Mouse (Mus musculus) liver, embryonic 14.5 days (tissue): ENCODE measurements around the gene Arsb. TPM values are rescaled to one million over a fixed set of nuclear protein-coding genes. Genes with fewer than 3 reads are reported as not detected.

ENCODE experiments used
- ATAC-seq: fragments of 200-750 bp; cut with Nextera tagmentation; 2 replicates; pipeline ENCODE4 v1.8.0; 2017; ENCODE audit warnings: moderate number of reproducible peaks, mild to moderate bottlenecking, moderate library complexity; ENCODE audit not compliant: insufficient read depth
- DNase-seq, 3 experiments: peaks; one replicate each; pipeline ENCODE4 v3.0.0-alpha.2; 2012 to 2013; ENCODE audit warnings: low read depth in 3 of 3, low spot score in 3 of 3
- H3K27ac ChIP-seq: fragments of 300-500 bp; sonication (generic); 2 replicates; pipeline ENCODE4 v1.5.1; 2014; ENCODE audit warnings: moderate library complexity, mild to moderate bottlenecking, control low read depth, inconsistent platforms
- H3K27me3 ChIP-seq: fragments of 300-500 bp; sonication (generic); 2 replicates; pipeline ENCODE4 v1.6.1; 2014; ENCODE audit warnings: mild to moderate bottlenecking, low read length, moderate library complexity; ENCODE audit not compliant: control insufficient read depth, insufficient read depth
- H3K36me3 ChIP-seq: fragments of 300-500 bp; sonication (generic); replicated peaks from 2 replicates; pipeline ENCODE4 v1.6.1; 2014; ENCODE audit warnings: low read depth; ENCODE audit not compliant: control insufficient read depth, insufficient read depth
- H3K4me1 ChIP-seq, 2 experiments: fragments of 200-500 bp in 1 of 2; fragments of 300-500 bp in 1 of 2; sonication (generic) in 1 of 2; replicated peaks; 2 replicates each; pipeline ENCODE4 v1.6.1; 2012 to 2014; ENCODE audit warnings: antibody characterized with exemption in 1 of 2, inconsistent platforms in 1 of 2, low read length in 1 of 2; ENCODE audit not compliant: control insufficient read depth in 2 of 2, insufficient read depth in 2 of 2
- H3K4me2 ChIP-seq: fragments of 300-500 bp; sonication (generic); 2 replicates; pipeline ENCODE4 v1.6.1; 2014; ENCODE audit warnings: low read depth, mild to moderate bottlenecking, control low read depth, moderate library complexity
- H3K4me3 ChIP-seq, 2 experiments: fragments of 200-500 bp in 1 of 2; fragments of 300-500 bp in 1 of 2; sonication (generic) in 1 of 2; 2 replicates each; pipeline ENCODE4 v1.5.1; 2012 to 2014; ENCODE audit warnings: low read depth in 2 of 2, low read length in 2 of 2, mild to moderate bottlenecking in 2 of 2, control low read depth in 1 of 2, inconsistent platforms in 1 of 2, moderate library complexity in 1 of 2; ENCODE audit not compliant: insufficient read depth in 1 of 2
- H3K9ac ChIP-seq: fragments of 300-500 bp; sonication (generic); replicated peaks from 2 replicates; pipeline ENCODE4 v1.6.1; 2014; ENCODE audit warnings: mild to moderate bottlenecking, control low read depth, moderate library complexity
- H3K9me3 ChIP-seq: fragments of 300-500 bp; sonication (generic); 2 replicates; pipeline ENCODE4 v1.6.1; 2016; ENCODE audit warnings: low read length, mixed read lengths; ENCODE audit not compliant: control insufficient read depth
- CTCF ChIP-seq: IDR thresholded peaks from 2 replicates; pipeline ENCODE4 v1.5.1; 2016; ENCODE audit warnings: antibody characterized with exemption, low read depth, control low read depth
- EP300 ChIP-seq: IDR thresholded peaks from 2 replicates; pipeline ENCODE4 v1.6.1; 2016; ENCODE audit warnings: antibody characterized with exemption, low read depth
- WGBS: fragments of 180-500 bp; shearing (Covaris S2); extraction: QIAGEN DNeasy Blood & Tissue Kit; methylation state at CpG from one replicate; pipeline ENCODE4 v1.1.7; 2014; ENCODE audit not compliant: insufficient replicate concordance; 5-methylcytosine and 5-hydroxymethylcytosine counted together
- polyA plus RNA-seq, 2 experiments: library from polyadenylated mRNA; depleted of rRNA in 1 of 2; stranded (reverse) in 1 of 2; unstranded in 1 of 2; fragments of >200 nt; fragmentation: Nextera tagmentation in 1 of 2; extraction: Ambion mirVana in 1 of 2; gene quantifications; 2 replicates each; pipeline versions ENCODE4 v1.2.1 to v1.2.3; 2012 to 2014

Gene Arsb
- polyA plus RNA-seq, 2 experiments: 2.8 to 4.0 TPM

GRCm38 (mm10) chr13:93872591-93872990 lies 101.2 kb downstream of the Arsb start:
- Histone ChIP-seq H3K9me3 (no peaks in the 10 kb centered on the region), H3K9ac (no peak overlapping the region), H3K27ac (no peak overlapping the region), H3K36me3 (no peaks in the 10 kb centered on the region), H3K4me2 (no peak overlapping the region), H3K4me3 (no peak overlapping the region), H3K4me1 (no peaks in the 10 kb centered on the region), H3K27me3 (no peaks in the 10 kb centered on the region)
- TF ChIP-seq EP300: no peak
- no peak for TF ChIP-seq CTCF
- ATAC-seq: no peak
- 68% methylated on average over 6 of the region's 6 CpGs for whole genome bisulfite sequencing
- no peak for DNase-seq

GRCm38 (mm10) chr13:93877924-93878323 lies 106.5 kb downstream of the Arsb start:
- Histone ChIP-seq H3K4me3 (no peak overlapping the region), H3K4me1 (no peaks in the 10 kb centered on the region)

GRCm38 (mm10) chr13:93879426-93879825 lies 108.0 kb downstream of the Arsb start:
- Histone ChIP-seq H3K27ac (no peak overlapping the region), H3K27me3 (no peaks in the 10 kb centered on the region), H3K36me3 (no peaks in the 10 kb centered on the region), H3K9me3 (no peaks in the 10 kb centered on the region), H3K4me1 (no peaks in the 10 kb centered on the region), H3K4me3 (no peak overlapping the region), H3K4me2 (no peak overlapping the region), H3K9ac (no peak overlapping the region)
- no peak for DNase-seq
- 63% methylated on average over 5 of the region's 5 CpGs for WGBS
- ATAC-seq: no peak
- TF ChIP-seq EP300 (no peak), CTCF (no peak)

More at GRCm38 (mm10) chr13:93877924-93878323, 106.5 kb downstream of the Arsb start:
- Histone ChIP-seq H3K9me3 (no peaks in the 10 kb centered on the region), H3K27ac (no peak overlapping the region), H3K36me3 (no peaks in the 10 kb centered on the region), H3K9ac (no peak overlapping the region), H3K27me3 (no peaks in the 10 kb centered on the region), H3K4me2 (no peak overlapping the region)
- ATAC-seq (no peak), DNase-seq (no peak)
- TF ChIP-seq CTCF: no peak
- no peak for TF ChIP-seq EP300
- WGBS: 38% methylated on average over 2 of the region's 2 CpGs

GRCm38 (mm10) chr13:93882132-93882531 lies 110.7 kb downstream of the Arsb start:
- Histone ChIP-seq H3K4me1 (no peaks in the 10 kb centered on the region), H3K9ac (no peak overlapping the region), H3K4me2 (no peak overlapping the region), H3K27me3 (no peaks in the 10 kb centered on the region), H3K4me3 (no peak overlapping the region), H3K27ac (no peak overlapping the region), H3K9me3 (no peaks in the 10 kb centered on the region), H3K36me3 (no peaks in the 10 kb centered on the region)
- TF ChIP-seq EP300 (no peak), CTCF (no peak)
- ATAC-seq (no peak), DNase-seq (no peak)
- WGBS: 55% methylated on average over 3 of the region's 3 CpGs

DNA sequence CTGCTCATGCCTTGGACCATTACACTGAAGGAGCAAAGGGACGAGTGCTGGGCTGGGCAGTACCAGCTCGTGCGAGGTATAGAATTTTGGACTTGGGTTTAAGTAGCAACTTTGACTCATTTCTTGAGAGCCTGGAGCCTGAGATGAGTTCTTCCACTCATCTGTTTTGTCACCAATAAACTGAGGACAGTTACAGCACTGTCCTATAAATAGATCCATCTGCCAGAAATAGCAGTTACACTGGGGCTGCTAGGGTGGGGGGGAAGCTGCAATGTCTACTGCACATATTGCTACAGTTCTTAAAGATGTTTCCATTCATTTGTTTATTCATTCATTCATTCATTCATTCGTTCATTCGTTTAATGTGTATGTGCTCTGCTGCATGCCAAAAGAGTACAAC lies 115.6 kb downstream of the Arsb start:
- Histone ChIP-seq H3K9me3 (no peaks in the 10 kb centered on the region), H3K9ac (no peak overlapping the region), H3K27me3 (no peaks in the 10 kb centered on the region), H3K36me3 (no peaks in the 10 kb centered on the region), H3K4me1 (no peaks in the 10 kb centered on the region), H3K4me2 (no peak overlapping the region), H3K4me3 (no peak overlapping the region), H3K27ac (no peak overlapping the region)
- 66% methylated on average over 5 of the region's 5 CpGs for WGBS
- no peak for ATAC-seq
- no peak for DNase-seq
- TF ChIP-seq EP300 (no peak), CTCF (no peak)

GRCm38 (mm10) chr13:93888196-93888595 lies 116.8 kb downstream of the Arsb start:
- Histone ChIP-seq H3K4me1 (no peaks in the 10 kb centered on the region), H3K4me3 (no peak overlapping the region), H3K9me3 (no peaks in the 10 kb centered on the region), H3K27ac (no peak overlapping the region), H3K9ac (no peak overlapping the region), H3K27me3 (no peaks in the 10 kb centered on the region), H3K4me2 (no peak overlapping the region), H3K36me3 (no peaks in the 10 kb centered on the region)
- ATAC-seq (no peak), DNase-seq (no peak)
- WGBS: 68% methylated on average over 2 of the region's 2 CpGs
- TF ChIP-seq EP300 (no peak), CTCF (no peak)
